Mouse (Mus musculus): ENCODE data around the gene Ergic1.

GRCm38 (mm10) chr17:26675845-26676244 is 114.6 kb downstream of the Ergic1 start:
- TF ChIP-seq CTCF (IDR thresholded peaks at IDR 0.05; ENCODE audit: extremely low read depth, insufficient read depth, low read length) (no peak), POLR2A (IDR thresholded peaks at IDR 0.05; ENCODE audit: extremely low read depth, insufficient read depth, low read length) (no peak)

All from cortical plate, adult 2 months (tissue).